Mouse (Mus musculus) intestine, postnatal 0 days (tissue): ENCODE measurements around the gene Cetn4. TPM values are rescaled to one million over a fixed set of nuclear protein-coding genes. Genes with fewer than 3 reads are reported as not detected.

Experiments used
- ATAC-seq: fragments of 200-750 bp; cut with Nextera tagmentation; 2 replicates; pipeline ENCODE4 v1.8.0; 2017; ENCODE audit warnings: mild to moderate bottlenecking, moderate TSS enrichment, moderate library complexity
- H3K27ac ChIP-seq: fragments of 300-500 bp; sonication (generic); 2 replicates; pipeline ENCODE4 v1.5.1; 2014; ENCODE audit warnings: mild to moderate bottlenecking, low read depth, low read length, moderate library complexity
- H3K27me3 ChIP-seq: fragments of 300-500 bp; sonication (generic); replicated peaks from 2 replicates; pipeline ENCODE4 v1.6.1; 2014; ENCODE audit warnings: low read length, mixed read lengths; ENCODE audit not compliant: control insufficient read depth, insufficient read depth
- H3K36me3 ChIP-seq: fragments of 300-500 bp; sonication (generic); 2 replicates; pipeline ENCODE4 v1.6.1; 2014; ENCODE audit warnings: mild to moderate bottlenecking, moderate library complexity; ENCODE audit not compliant: control insufficient read depth, insufficient read depth
- H3K4me1 ChIP-seq: fragments of 300-500 bp; sonication (generic); replicated peaks from 2 replicates; pipeline ENCODE4 v1.6.1; 2014; ENCODE audit warnings: antibody characterized with exemption, low read length, mixed read lengths; ENCODE audit not compliant: control insufficient read depth, insufficient read depth
- H3K4me2 ChIP-seq: fragments of 300-500 bp; sonication (generic); replicated peaks from 2 replicates; pipeline ENCODE4 v1.6.1; 2014; ENCODE audit warnings: low read depth, mild to moderate bottlenecking, moderate library complexity
- H3K4me3 ChIP-seq: fragments of 300-500 bp; sonication (generic); 2 replicates; pipeline ENCODE4 v1.5.1; 2014; ENCODE audit warnings: low read depth, low read length
- H3K9ac ChIP-seq: fragments of 300-500 bp; sonication (generic); 2 replicates; pipeline ENCODE4 v1.6.1; 2014; ENCODE audit warnings: mild to moderate bottlenecking, low read depth, low read length
- H3K9me3 ChIP-seq: fragments of 300-500 bp; sonication (generic); 2 replicates; pipeline ENCODE4 v1.6.1; 2016; ENCODE audit warnings: mixed run types; ENCODE audit not compliant: control insufficient read depth
- CTCF ChIP-seq: sonication (generic); IDR thresholded peaks from 2 replicates; pipeline ENCODE4 v1.5.1; 2016; ENCODE audit warnings: low read depth, mild to moderate bottlenecking, control low read depth, antibody characterized with exemption, moderate library complexity
- whole genome bisulfite sequencing: fragments of 180-500 bp; shearing (Covaris S2); extraction: QIAGEN DNeasy Blood & Tissue Kit; methylation state at CpG from one replicate; pipeline ENCODE4 v1.1.7; 2014; 5-methylcytosine and 5-hydroxymethylcytosine counted together
- polyA plus RNA-seq: library from polyadenylated mRNA; unstranded; fragments of >200 nt; fragmentation: Nextera tagmentation; extraction: Ambion mirVana; gene quantifications from 2 replicates; pipeline ENCODE4 v1.2.1, GENCODE M21; 2015

The Cetn4 gene
- polyA plus RNA-seq, 1 experiment from 2014 or later: 1.0 TPM

- peak; percentile 36; the same call in 1 of the 2 replicates for ATAC-seq
- 1% methylated on average over 72 of the region's 75 CpGs for WGBS
- peak within 1 kb of the TSS; percentile 89 for H3K4me2 ChIP-seq
- no peaks in the 10 kb centered on the region for H3K36me3 ChIP-seq
- TF ChIP-seq CTCF: no peak
- no peaks in the 10 kb centered on the region for H3K4me1 ChIP-seq
- no peak within 1 kb of the TSS for H3K27ac ChIP-seq
- H3K4me3 ChIP-seq: peak within 1 kb of the TSS; percentile 63
- no peaks in the 10 kb centered on the region for H3K9me3 ChIP-seq
- H3K9ac ChIP-seq: peak within 1 kb of the TSS; percentile 58
- peaks cover 28% of the 10 kb centered on the region for H3K27me3 ChIP-seq
These were observed 36.0 kb upstream of the Cetn4 start, which contains the start of gene Fgf2 for GRCm38 (mm10) chr3:37348221-37349165. Gene Fgf2, plus strand, starts transcription at chr3:37348346.

GRCm38 (mm10) chr3:37347671-37348070 is 35.2 kb upstream of the Cetn4 start:
- Histone ChIP-seq H3K4me1 (no peaks in the 10 kb centered on the region), H3K9me3 (no peaks in the 10 kb centered on the region), H3K9ac (no peak overlapping the region), H3K27me3 (peaks cover 28% of the 10 kb centered on the region), H3K36me3 (no peaks in the 10 kb centered on the region), H3K4me3 (peak overlapping the region; percentile 63), H3K4me2 (peak overlapping the region; percentile 89), H3K27ac (no peak overlapping the region)
- ATAC-seq: no peak
- 37% methylated on average over 9 of the region's 9 CpGs for WGBS
- TF ChIP-seq CTCF: no peak

DNA sequence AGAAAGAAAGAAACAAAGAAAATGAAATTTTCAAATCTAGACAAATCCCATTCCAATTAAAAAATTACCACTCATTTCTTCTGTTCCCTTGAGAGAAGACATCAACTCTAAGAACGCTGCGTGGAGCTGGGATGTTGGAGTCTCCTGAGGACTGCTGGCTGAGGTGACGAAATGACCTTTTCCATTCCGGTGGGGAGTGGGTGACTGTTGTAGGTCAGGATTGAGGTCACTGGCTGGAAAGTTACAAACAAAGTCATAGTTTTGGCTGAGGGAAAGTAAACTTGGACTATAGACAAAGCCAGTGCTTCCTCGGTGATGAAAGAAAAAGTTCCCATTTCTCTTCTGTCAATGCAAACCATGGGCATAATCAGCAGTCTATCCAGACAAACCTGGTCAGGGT is 30.3 kb upstream of the Cetn4 start:
- H3K27ac ChIP-seq: no peak overlapping the region
- no peak overlapping the region for H3K4me3 ChIP-seq
- no peaks in the 10 kb centered on the region for H3K36me3 ChIP-seq
- H3K4me2 ChIP-seq: no peak overlapping the region
- no peak for TF ChIP-seq CTCF
- H3K9ac ChIP-seq: no peak overlapping the region
- no peaks in the 10 kb centered on the region for H3K9me3 ChIP-seq
- no peak for ATAC-seq
- peaks cover 14% of the 10 kb centered on the region; the same call in 1 of the 2 replicates for H3K27me3 ChIP-seq
- H3K4me1 ChIP-seq: no peaks in the 10 kb centered on the region
- 65% methylated on average over 5 of the region's 5 CpGs for WGBS

DNA sequence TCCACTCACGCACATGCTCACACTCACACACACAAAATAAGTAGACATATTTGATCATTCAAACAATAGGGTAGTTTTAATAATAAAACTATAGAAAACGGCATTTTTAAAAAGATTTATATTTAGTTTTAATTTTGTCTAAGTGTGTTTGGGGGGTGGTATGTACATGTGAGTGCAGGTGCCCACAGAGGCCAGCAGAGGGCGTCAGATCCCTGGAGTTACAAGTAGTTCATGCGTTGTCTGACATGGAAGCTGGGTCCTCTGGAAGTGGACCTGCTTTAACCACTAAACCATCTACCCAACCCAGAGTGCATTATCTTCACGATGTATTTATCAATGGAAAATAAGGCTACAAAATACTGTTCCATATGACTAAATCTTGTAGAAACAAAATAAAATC is 28.6 kb upstream of the Cetn4 start:
- no peak for ATAC-seq
- Histone ChIP-seq H3K27ac (no peak overlapping the region), H3K4me3 (no peak overlapping the region), H3K9me3 (no peaks in the 10 kb centered on the region), H3K27me3 (peaks cover 5% of the 10 kb centered on the region; the same call in 1 of the 2 replicates), H3K9ac (no peak overlapping the region), H3K36me3 (no peaks in the 10 kb centered on the region), H3K4me2 (no peak overlapping the region), H3K4me1 (no peaks in the 10 kb centered on the region)
- TF ChIP-seq CTCF: peak; percentile 60
- 64% methylated on average over 5 of the region's 5 CpGs for WGBS

DNA sequence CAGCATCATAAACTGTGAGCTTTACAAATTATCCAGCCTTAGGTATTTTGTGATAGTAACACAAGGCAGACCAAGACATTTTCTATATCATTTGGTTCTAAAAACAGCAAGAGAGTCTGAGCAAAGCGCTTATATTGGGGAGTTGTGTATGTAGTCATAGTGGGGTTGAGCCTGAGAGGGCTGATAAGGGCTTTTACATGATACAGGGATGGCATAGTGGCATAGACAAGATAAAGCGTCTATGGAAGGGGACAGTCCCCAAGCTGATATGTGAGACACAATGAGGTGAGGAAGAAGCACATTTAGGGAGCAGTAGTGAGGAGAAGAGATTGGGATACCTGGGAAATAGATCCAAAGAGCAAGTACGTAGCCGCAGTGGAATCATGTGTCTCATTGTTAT is 21.5 kb upstream of the Cetn4 start:
- H3K36me3 ChIP-seq: no peaks in the 10 kb centered on the region
- TF ChIP-seq CTCF: no peak
- no peak overlapping the region for H3K9ac ChIP-seq
- no peaks in the 10 kb centered on the region for H3K9me3 ChIP-seq
- 86% methylated on average over 4 of the region's 4 CpGs for WGBS
- no peak overlapping the region for H3K4me3 ChIP-seq
- H3K4me1 ChIP-seq: no peaks in the 10 kb centered on the region
- ATAC-seq: no peak
- H3K27me3 ChIP-seq: no peaks in the 10 kb centered on the region
- H3K27ac ChIP-seq: no peak overlapping the region
- no peak overlapping the region for H3K4me2 ChIP-seq

DNA sequence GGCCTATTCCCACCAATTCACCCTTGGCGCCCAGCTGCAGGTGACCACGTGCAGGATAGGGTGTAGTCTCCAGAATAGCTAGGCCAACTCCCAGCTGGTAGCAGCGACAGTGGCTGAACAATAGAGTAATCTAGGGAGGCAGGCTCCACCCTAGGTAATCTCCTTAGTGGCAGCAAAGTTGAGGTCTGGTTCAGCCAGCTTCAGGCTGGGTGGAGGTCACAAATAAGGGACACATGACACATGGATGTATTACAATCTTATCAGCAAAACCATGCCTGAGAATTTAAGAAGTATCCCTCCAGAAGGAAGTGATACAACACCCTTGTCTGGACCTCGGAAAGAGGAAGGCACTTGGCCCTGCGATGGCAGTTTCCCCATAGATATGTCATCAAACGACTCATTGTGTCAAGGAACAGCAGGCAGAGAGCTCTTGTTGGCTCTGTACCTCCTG is 19.5 kb upstream of the Cetn4 start:
- WGBS: 61% methylated on average over 6 of the region's 6 CpGs
- ATAC-seq: no peak
- Histone ChIP-seq H3K36me3 (no peaks in the 10 kb centered on the region), H3K9me3 (no peaks in the 10 kb centered on the region), H3K27me3 (no peaks in the 10 kb centered on the region), H3K9ac (no peak overlapping the region), H3K4me1 (no peaks in the 10 kb centered on the region), H3K27ac (no peak overlapping the region), H3K4me2 (no peak overlapping the region), H3K4me3 (no peak overlapping the region)
- no peak for TF ChIP-seq CTCF
